Mouse (Mus musculus) heart, adult 9 months (tissue): ENCODE results near the gene Mrps27.

Experiments used
- DNase-seq, 2 experiments: peaks; one replicate each; pipeline ENCODE4 v3.0.0; 2022; ENCODE audit warnings: low spot score in 2 of 2

The Mrps27 gene

GRCm38 (mm10) chr13:99387901-99388811, 43.6 kb downstream of the Mrps27 start:
- DNase-seq, result no peak

GRCm38 (mm10) chr13:99391417-99391816, 46.8 kb downstream of the Mrps27 start:
- peak; percentile 32 to 38 for DNase-seq

GRCm38 (mm10) chr13:99393128-99393527, 48.5 kb downstream of the Mrps27 start:
- DNase-seq, result no peak

GRCm38 (mm10) chr13:99394694-99395093, 50.1 kb downstream of the Mrps27 start:
- DNase-seq, result no peak

- DNase-seq, result no peak
Measured at GRCm38 (mm10) chr13:99395531-99395930, 50.9 kb downstream of the Mrps27 start.

- no peak for DNase-seq
Measured at GRCm38 (mm10) chr13:99397228-99397627, 52.6 kb downstream of the Mrps27 start.

GRCm38 (mm10) chr13:99398149-99398701, 53.6 kb downstream of the Mrps27 start:
- DNase-seq, result peak in 1 of 2 experiments; percentile 18

- no peak for DNase-seq
Measured at GRCm38 (mm10) chr13:99399373-99399772, 54.8 kb downstream of the Mrps27 start.

GRCm38 (mm10) chr13:99409216-99409615, 64.6 kb downstream of the Mrps27 start:
- no peak for DNase-seq

GRCm38 (mm10) chr13:99410611-99411515, 66.3 kb downstream of the Mrps27 start:
- no peak for DNase-seq

- no peak for DNase-seq
Measured at GRCm38 (mm10) chr13:99411761-99412160, 67.2 kb downstream of the Mrps27 start.

- DNase-seq, result peak; percentile 69 to 77
Measured at GRCm38 (mm10) chr13:99412477-99413080, 68.0 kb downstream of the Mrps27 start.

GRCm38 (mm10) chr13:99413481-99414351, 69.1 kb downstream of the Mrps27 start:
- DNase-seq, result no peak

- DNase-seq, result no peak
Measured at GRCm38 (mm10) chr13:99414352-99414742, 69.8 kb downstream of the Mrps27 start.

- DNase-seq, result no peak
Measured at GRCm38 (mm10) chr13:99416601-99417000, 72.0 kb downstream of the Mrps27 start.

GRCm38 (mm10) chr13:99423581-99423980, 79.0 kb downstream of the Mrps27 start:
- no peak for DNase-seq

GRCm38 (mm10) chr13:99433068-99434008, 88.8 kb downstream of the Mrps27 start:
- DNase-seq, result no peak

- DNase-seq, result no peak
Measured at GRCm38 (mm10) chr13:99434494-99434893, 89.9 kb downstream of the Mrps27 start.

GRCm38 (mm10) chr13:99437051-99437450, 92.5 kb downstream of the Mrps27 start:
- no peak for DNase-seq

GRCm38 (mm10) chr13:99439357-99439756, 94.8 kb downstream of the Mrps27 start:
- DNase-seq, result no peak
